Mouse (Mus musculus) myocyte (in vitro differentiated cells): ENCODE measurements at regions not wholly inside any gene's neighbourhood (a gene's known extent, or its start where the extent isn't known, plus 50 kb on each side); places are given as distances from the start of the nearest gene placed in this dataset.

ENCODE experiments used
- H3K27me3 ChIP-seq: one replicate; pipeline ENCODE4 v1.6.1; 2011; ENCODE audit not compliant: control insufficient read depth, insufficient read depth, insufficient read length
- H3K36me3 ChIP-seq: one replicate; pipeline ENCODE4 v1.6.1; 2011; ENCODE audit not compliant: control insufficient read depth, insufficient read depth
- H3K4me2 ChIP-seq: one replicate; pipeline ENCODE4 v1.6.1; 2011; ENCODE audit warnings: low read depth, control low read depth
- H3K4me3 ChIP-seq: one replicate; pipeline ENCODE4 v1.5.1; 2011; ENCODE audit warnings: mild to moderate bottlenecking, control low read depth, moderate library complexity
- H3K79me2 ChIP-seq: one replicate; pipeline ENCODE4 v1.6.1; 2011; ENCODE audit not compliant: control insufficient read depth, insufficient read depth
- H3ac ChIP-seq: one replicate; pipeline ENCODE4 v1.6.1; 2011; ENCODE audit not compliant: control insufficient read depth, insufficient read length
- CEBPB ChIP-seq: IDR thresholded peaks from 2 replicates; pipeline ENCODE4 v1.6.1; 2011; ENCODE audit warnings: mild to moderate bottlenecking, moderate library complexity; ENCODE audit not compliant: poor library complexity, insufficient read depth, severe bottlenecking
- E2F4 ChIP-seq: IDR thresholded peaks from one replicate; pipeline ENCODE4 v1.6.1; 2011; ENCODE audit warnings: mild to moderate bottlenecking, control low read depth, moderate library complexity; ENCODE audit not compliant: insufficient read depth
- MAX ChIP-seq: IDR thresholded peaks from one replicate; pipeline ENCODE4 v1.6.1; 2011; ENCODE audit warnings: low read depth, mild to moderate bottlenecking, control low read depth
- MYOD1 ChIP-seq, 3 experiments: IDR thresholded peaks; one replicate each; pipeline ENCODE4 v1.6.1; 2011; ENCODE audit warnings: control low read depth in 2 of 3, low read depth in 2 of 3, mild to moderate bottlenecking in 2 of 3, moderate library complexity in 1 of 3; ENCODE audit not compliant: insufficient read length in 2 of 3, control insufficient read depth in 1 of 3
- MYOG ChIP-seq, 3 experiments: IDR thresholded peaks; one replicate each; pipeline ENCODE4 v1.6.1; 2011; ENCODE audit warnings: control low read depth in 2 of 3, low read depth in 2 of 3, mild to moderate bottlenecking in 2 of 3; ENCODE audit not compliant: insufficient read length in 2 of 3, control insufficient read depth in 1 of 3, insufficient read depth in 1 of 3
- POLR2A ChIP-seq: IDR thresholded peaks from one replicate; pipeline ENCODE4 v1.6.1; 2011; ENCODE audit warnings: low read depth, mild to moderate bottlenecking, control low read depth, moderate library complexity; ENCODE audit not compliant: insufficient read length
- POLR2AphosphoS2 ChIP-seq: IDR thresholded peaks from one replicate; pipeline ENCODE4 v1.6.1; 2011; ENCODE audit warnings: low read depth, control low read depth; ENCODE audit not compliant: insufficient read length
- REST ChIP-seq: IDR thresholded peaks from one replicate; pipeline ENCODE4 v1.6.1; 2011; ENCODE audit warnings: mild to moderate bottlenecking, control low read depth, moderate library complexity; ENCODE audit not compliant: insufficient read depth, insufficient read length
- SRF ChIP-seq: IDR thresholded peaks from one replicate; pipeline ENCODE4 v1.6.1; 2011; ENCODE audit warnings: low read depth; ENCODE audit not compliant: control insufficient read depth, insufficient read length
- TCF12 ChIP-seq: IDR thresholded peaks from one replicate; pipeline ENCODE4 v1.6.1; 2011; ENCODE audit warnings: mild to moderate bottlenecking, control low read depth; ENCODE audit not compliant: poor library complexity, insufficient read depth, severe bottlenecking
- TCF3 ChIP-seq: IDR thresholded peaks from one replicate; pipeline ENCODE4 v1.6.1; 2011; ENCODE audit warnings: low read depth, control low read depth; ENCODE audit not compliant: insufficient read length
- USF1 ChIP-seq: IDR thresholded peaks from one replicate; pipeline ENCODE4 v1.6.1; 2011; ENCODE audit warnings: low read depth, mild to moderate bottlenecking, control low read depth, moderate library complexity

GRCm38 (mm10) chr7:37389703-37390087 lies 383.7 kb downstream of the Zfp536 start:
- H3K4me2 ChIP-seq = no peak overlapping the region
- peaks cover 4% of the 10 kb centered on the region for H3K27me3 ChIP-seq
- H3K36me3 ChIP-seq = no peaks in the 10 kb centered on the region
- no peak overlapping the region for H3K4me3 ChIP-seq
- no peaks in the 10 kb centered on the region for H3K79me2 ChIP-seq
- no peak for TF ChIP-seq MYOD1 (IDR thresholded peaks at IDR 0.05; ENCODE audit: control insufficient read depth in 1 of 3, insufficient read length in 2 of 3, low read depth in 2 of 3)
- TF ChIP-seq MAX = no peak
- no peak for TF ChIP-seq USF1
- TF ChIP-seq TCF3 = no peak
- TF ChIP-seq POLR2AphosphoS2 = no peak
- no peak for TF ChIP-seq POLR2A
- TF ChIP-seq SRF = no peak
- TF ChIP-seq TCF12 = no peak
- no peak for TF ChIP-seq MYOG (IDR thresholded peaks at IDR 0.05; ENCODE audit: control insufficient read depth in 1 of 3, insufficient read depth in 1 of 3, insufficient read length in 2 of 3, low read depth in 2 of 3)
- no peak for TF ChIP-seq CEBPB
- no peak for TF ChIP-seq E2F4
- TF ChIP-seq REST = no peak
- no peak overlapping the region for H3ac ChIP-seq

DNA sequence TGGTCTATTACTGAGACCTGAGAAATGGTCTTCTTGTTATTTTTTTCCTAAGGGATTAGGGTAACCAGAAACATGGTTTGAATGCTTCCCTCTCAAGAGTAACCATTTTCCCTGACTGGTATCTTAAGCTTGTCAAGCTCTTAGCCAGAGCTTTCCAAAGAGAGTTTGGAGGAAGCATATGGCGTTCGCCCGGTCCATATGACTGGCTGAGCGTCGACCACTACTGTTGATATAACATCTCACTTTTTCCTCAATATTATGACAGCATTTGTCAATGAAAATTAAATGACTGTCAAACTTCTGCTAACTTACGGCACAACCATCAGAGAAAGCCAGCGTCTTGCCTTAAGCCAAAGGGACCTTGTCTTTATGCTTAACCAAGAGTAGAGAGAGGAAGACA lies 383.2 kb downstream of the Zfp536 start:
- no peak overlapping the region for H3K4me3 ChIP-seq
- no peaks in the 10 kb centered on the region for H3K79me2 ChIP-seq
- no peak overlapping the region for H3ac ChIP-seq
- no peak overlapping the region for H3K4me2 ChIP-seq
- peaks cover 7% of the 10 kb centered on the region for H3K27me3 ChIP-seq
- no peaks in the 10 kb centered on the region for H3K36me3 ChIP-seq
- TF ChIP-seq POLR2AphosphoS2 = no peak
- TF ChIP-seq TCF12 = no peak
- TF ChIP-seq USF1 = no peak
- no peak for TF ChIP-seq CEBPB
- TF ChIP-seq MAX = no peak
- TF ChIP-seq MYOD1 (IDR thresholded peaks at IDR 0.05; ENCODE audit: control insufficient read depth in 1 of 3, insufficient read length in 2 of 3, low read depth in 2 of 3) = no peak
- no peak for TF ChIP-seq POLR2A
- TF ChIP-seq REST = no peak
- TF ChIP-seq MYOG (IDR thresholded peaks at IDR 0.05; ENCODE audit: control insufficient read depth in 1 of 3, insufficient read depth in 1 of 3, insufficient read length in 2 of 3, low read depth in 2 of 3) = no peak

DNA sequence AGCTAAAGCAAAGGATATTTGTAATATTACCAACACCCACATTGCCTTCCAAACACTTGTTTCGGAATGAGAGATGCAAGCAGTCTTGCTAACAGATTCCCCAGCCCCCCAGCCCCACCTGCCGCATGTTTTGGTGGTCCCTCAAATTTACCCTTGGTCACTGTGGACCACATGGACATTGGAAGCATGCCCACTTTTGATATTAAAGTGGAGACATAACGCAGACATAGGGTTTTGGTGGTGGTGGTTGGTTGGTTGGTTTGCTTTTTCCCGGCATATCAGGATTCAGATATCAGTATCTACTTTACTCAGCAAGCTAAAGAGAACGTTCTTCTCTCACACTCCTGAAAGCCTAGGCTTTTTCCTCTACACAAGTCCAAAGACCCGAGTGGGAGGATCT lies 381.3 kb downstream of the Zfp536 start:
- Histone ChIP-seq H3K4me2 (no peak overlapping the region), H3K27me3 (peaks cover 15% of the 10 kb centered on the region), H3K79me2 (no peaks in the 10 kb centered on the region), H3ac (no peak overlapping the region), H3K36me3 (no peaks in the 10 kb centered on the region), H3K4me3 (no peak overlapping the region)
- no peak for TF ChIP-seq E2F4
- TF ChIP-seq CEBPB = no peak
- no peak for TF ChIP-seq MYOG (IDR thresholded peaks at IDR 0.05; ENCODE audit: control insufficient read depth in 1 of 3, insufficient read depth in 1 of 3, insufficient read length in 2 of 3, low read depth in 2 of 3)

- H3K36me3 ChIP-seq = no peaks in the 10 kb centered on the region
- H3K4me3 ChIP-seq = no peak overlapping the region
- peaks cover 15% of the 10 kb centered on the region for H3K27me3 ChIP-seq
- TF ChIP-seq TCF3 (no peak), CEBPB (no peak), MYOD1 (IDR thresholded peaks at IDR 0.05; ENCODE audit: control insufficient read depth in 1 of 3, insufficient read length in 2 of 3, low read depth in 2 of 3) (no peak), SRF (no peak), POLR2A (no peak), REST (no peak), POLR2AphosphoS2 (no peak), E2F4 (no peak), TCF12 (no peak), USF1 (no peak), MAX (no peak), MYOG (IDR thresholded peaks at IDR 0.05; ENCODE audit: control insufficient read depth in 1 of 3, insufficient read depth in 1 of 3, insufficient read length in 2 of 3, low read depth in 2 of 3) (no peak)
- no peak overlapping the region for H3ac ChIP-seq
- no peaks in the 10 kb centered on the region for H3K79me2 ChIP-seq
- H3K4me2 ChIP-seq = no peak overlapping the region
Measured at GRCm38 (mm10) chr7:37392604-37393003, 380.8 kb downstream of the Zfp536 start.

GRCm38 (mm10) chr7:37393071-37393470 lies 380.4 kb downstream of the Zfp536 start:
- no peak for TF ChIP-seq CEBPB
- no peak for TF ChIP-seq MAX
- TF ChIP-seq REST = no peak
- no peak for TF ChIP-seq TCF12
- TF ChIP-seq USF1 = no peak
- TF ChIP-seq POLR2A = no peak
- TF ChIP-seq MYOG (IDR thresholded peaks at IDR 0.05; ENCODE audit: control insufficient read depth in 1 of 3, insufficient read depth in 1 of 3, insufficient read length in 2 of 3, low read depth in 2 of 3) = no peak
- TF ChIP-seq TCF3 = no peak
- TF ChIP-seq POLR2AphosphoS2 = no peak
- TF ChIP-seq MYOD1 (IDR thresholded peaks at IDR 0.05; ENCODE audit: control insufficient read depth in 1 of 3, insufficient read length in 2 of 3, low read depth in 2 of 3) = no peak
- no peak for TF ChIP-seq E2F4
- no peak for TF ChIP-seq SRF
- no peaks in the 10 kb centered on the region for H3K36me3 ChIP-seq

More at GRCm38 (mm10) chr7:37393071-37393470, 380.4 kb downstream of the Zfp536 start:
- no peaks in the 10 kb centered on the region for H3K79me2 ChIP-seq
- H3K4me3 ChIP-seq = no peak overlapping the region
- peaks cover 15% of the 10 kb centered on the region for H3K27me3 ChIP-seq
- no peak overlapping the region for H3ac ChIP-seq
- H3K4me2 ChIP-seq = no peak overlapping the region
